Mouse (Mus musculus) limb, embryonic 14.5 days (tissue): ENCODE data around the gene Sema4c. TPM values are rescaled to one million over a fixed set of nuclear protein-coding genes. Genes with fewer than 3 reads are reported as not detected.

Source experiments
- ATAC-seq: fragments of 200-750 bp; cut with Nextera tagmentation; 2 replicates; pipeline ENCODE4 v1.8.0; 2017; ENCODE audit warnings: low read depth, moderate number of reproducible peaks, moderate TSS enrichment; ENCODE audit not compliant: low FRiP score
- DNase-seq: peaks from one replicate; pipeline ENCODE4 v3.0.0-alpha.2; 2015; ENCODE audit warnings: low spot score
- H3K27ac ChIP-seq: fragments of 300-500 bp; sonication (generic); replicated peaks from 2 replicates; pipeline ENCODE4 v1.5.1; 2014; ENCODE audit warnings: low read depth, mild to moderate bottlenecking, low read length, moderate library complexity, mixed read lengths
- H3K27me3 ChIP-seq: fragments of 300-500 bp; sonication (generic); 2 replicates; pipeline ENCODE4 v1.6.1; 2014; ENCODE audit warnings: low read length, mixed read lengths; ENCODE audit not compliant: control insufficient read depth, insufficient read depth
- H3K36me3 ChIP-seq: fragments of 300-500 bp; sonication (generic); 2 replicates; pipeline ENCODE4 v1.6.1; 2014; ENCODE audit warnings: mild to moderate bottlenecking, low read length, moderate library complexity, mixed read lengths; ENCODE audit not compliant: control insufficient read depth, insufficient read depth
- H3K4me1 ChIP-seq: fragments of 300-500 bp; sonication (generic); 2 replicates; pipeline ENCODE4 v1.6.1; 2014; ENCODE audit warnings: antibody characterized with exemption, low read length, mixed read lengths; ENCODE audit not compliant: control insufficient read depth, insufficient read depth
- H3K4me2 ChIP-seq: fragments of 300-500 bp; sonication (generic); replicated peaks from 2 replicates; pipeline ENCODE4 v1.6.1; 2014; ENCODE audit warnings: low read depth, mild to moderate bottlenecking, low read length, moderate library complexity; ENCODE audit not compliant: severe bottlenecking
- H3K4me3 ChIP-seq: fragments of 300-500 bp; sonication (generic); replicated peaks from 2 replicates; pipeline ENCODE4 v1.5.1; 2014; ENCODE audit warnings: low read length
- H3K9ac ChIP-seq: fragments of 300-500 bp; sonication (generic); 2 replicates; pipeline ENCODE4 v1.6.1; 2014; ENCODE audit warnings: mild to moderate bottlenecking, low read depth, low read length, moderate library complexity; ENCODE audit not compliant: severe bottlenecking
- H3K9me3 ChIP-seq: fragments of 300-500 bp; sonication (generic); 2 replicates; pipeline ENCODE4 v1.6.1; 2016; ENCODE audit warnings: low read length; ENCODE audit not compliant: control insufficient read depth
- POLR2A ChIP-seq: fragments of 200-500 bp; IDR thresholded peaks from 2 replicates; pipeline ENCODE4 v1.8.0; 2012; ENCODE audit warnings: inconsistent platforms, mild to moderate bottlenecking, moderate library complexity, borderline replicate concordance; ENCODE audit not compliant: insufficient read depth, insufficient read length; ENCODE audit errors: extremely low read depth
- WGBS: fragments of 180-500 bp; shearing (Covaris S2); extraction: QIAGEN DNeasy Blood & Tissue Kit; methylation state at CpG from one replicate; pipeline ENCODE4 v1.1.7; 2014; 5-methylcytosine and 5-hydroxymethylcytosine counted together
- polyA plus RNA-seq, 2 experiments: library from polyadenylated mRNA; depleted of rRNA in 1 of 2; stranded (reverse) in 1 of 2; unstranded in 1 of 2; fragments of >200 nt; fragmentation: Nextera tagmentation in 1 of 2; extraction: Ambion mirVana in 1 of 2; gene quantifications; 2 replicates each; pipeline versions ENCODE4 v1.2.1 to v1.2.3; 2012 to 2014

The Sema4c gene
- polyA plus RNA-seq, 2 experiments: 2.0 to 45.9 TPM

DNA sequence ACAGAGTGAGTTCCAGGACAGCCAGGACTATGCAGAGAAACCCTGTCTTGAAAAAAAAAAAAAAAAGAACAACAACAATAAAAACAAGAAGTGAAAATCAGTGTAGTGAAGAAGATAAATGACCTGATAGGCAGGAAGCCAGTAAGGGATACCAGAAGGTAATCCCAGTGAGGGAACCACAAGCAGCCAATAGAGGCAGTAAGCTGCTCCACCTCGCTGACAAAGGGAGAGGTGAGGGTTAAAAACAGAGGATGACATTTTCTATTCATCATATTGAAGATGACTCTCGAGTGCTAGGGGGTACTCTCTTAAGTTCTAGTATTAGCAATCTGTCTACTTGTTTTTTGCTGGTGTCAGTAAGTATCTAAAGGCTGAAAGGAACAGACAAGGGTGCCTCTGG is 40.3 kb upstream of the Sema4c start:
- ATAC-seq (no peak), DNase-seq (no peak)
- no peak overlapping the region for H3K9ac ChIP-seq
- H3K27me3 ChIP-seq: no peaks in the 10 kb centered on the region
- WGBS: 80% methylated on average over 2 of the region's 2 CpGs
- peaks cover 8% of the 10 kb centered on the region; the same call in 1 of the 2 replicates for H3K4me1 ChIP-seq
- no peaks in the 10 kb centered on the region for H3K36me3 ChIP-seq
- TF ChIP-seq POLR2A: no peak
- H3K4me3 ChIP-seq: no peak overlapping the region
- H3K27ac ChIP-seq: no peak overlapping the region
- H3K4me2 ChIP-seq: no peak overlapping the region
- H3K9me3 ChIP-seq: no peaks in the 10 kb centered on the region

DNA sequence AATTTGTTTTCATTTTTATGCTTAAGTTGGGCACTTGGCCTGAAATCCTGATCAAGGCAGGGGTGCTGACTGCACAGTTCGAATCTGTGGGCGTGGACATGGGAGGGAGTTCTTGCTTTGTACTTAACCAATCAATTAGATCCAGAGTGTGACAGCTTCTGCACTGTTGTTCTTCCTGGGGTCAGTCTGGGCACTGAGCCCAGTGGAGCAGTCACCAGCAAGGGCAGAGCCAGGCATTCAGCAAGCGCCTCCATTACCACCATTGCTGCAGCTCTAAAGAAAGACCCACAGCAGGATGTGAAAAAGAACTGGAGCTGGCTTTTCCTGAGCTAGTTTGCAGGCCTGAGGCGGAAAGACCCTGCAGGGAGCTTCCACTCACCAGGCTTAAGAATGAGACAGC is 38.0 kb upstream of the Sema4c start:
- DNase-seq: no peak
- 46% methylated on average over 4 of the region's 4 CpGs for WGBS
- H3K4me3 ChIP-seq: no peak overlapping the region
- H3K4me1 ChIP-seq: peaks cover 8% of the 10 kb centered on the region; the same call in 1 of the 2 replicates
- no peak overlapping the region for H3K27ac ChIP-seq
- H3K27me3 ChIP-seq: no peaks in the 10 kb centered on the region
- no peak for TF ChIP-seq POLR2A
- H3K9me3 ChIP-seq: no peaks in the 10 kb centered on the region
- H3K4me2 ChIP-seq: no peak overlapping the region
- H3K36me3 ChIP-seq: no peaks in the 10 kb centered on the region
- ATAC-seq: peak; percentile 57
- no peak overlapping the region for H3K9ac ChIP-seq

DNA sequence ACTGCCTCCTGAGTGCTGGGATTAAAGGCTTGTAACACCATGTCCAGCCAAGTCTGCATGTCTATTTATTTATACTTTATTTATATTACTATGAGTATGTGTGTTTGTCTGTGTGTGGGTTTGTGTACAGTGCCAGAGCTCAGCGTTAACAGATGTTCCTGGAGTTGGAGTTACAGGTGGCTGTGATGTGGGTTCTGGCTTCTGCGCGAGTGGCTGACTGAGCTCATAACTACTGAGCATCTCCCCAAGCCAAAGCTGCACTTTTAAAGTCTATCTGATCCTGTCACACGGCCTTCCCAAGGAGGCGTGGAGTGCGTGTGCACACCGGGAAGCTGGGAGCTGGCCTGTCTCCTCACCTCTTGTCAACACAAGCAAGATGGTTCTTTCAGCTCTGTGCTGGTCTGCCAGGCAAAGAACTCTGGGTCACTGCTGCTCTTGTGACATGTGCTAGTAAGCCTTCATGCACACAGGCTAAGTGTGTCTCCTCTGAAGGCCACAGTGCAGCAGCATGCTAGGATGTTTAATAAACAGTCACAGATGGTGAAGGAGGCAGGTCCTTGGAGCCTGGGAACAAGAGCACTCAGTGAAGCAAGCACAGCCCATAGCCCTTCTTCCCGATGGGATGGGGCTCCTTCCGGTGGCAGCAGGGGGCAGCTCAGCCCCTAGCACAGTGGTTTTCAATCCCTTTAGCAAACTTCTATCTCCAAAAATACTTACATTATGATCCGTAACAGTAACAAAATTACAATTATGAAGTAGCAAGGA is 37.2 kb upstream of the Sema4c start:
- H3K27ac ChIP-seq: no peak overlapping the region
- TF ChIP-seq POLR2A: no peak
- H3K4me1 ChIP-seq: peaks cover 10% of the 10 kb centered on the region; the same call in 1 of the 2 replicates
- H3K9me3 ChIP-seq: no peaks in the 10 kb centered on the region
- no peaks in the 10 kb centered on the region for H3K27me3 ChIP-seq
- H3K4me3 ChIP-seq: no peak overlapping the region
- no peak overlapping the region for H3K4me2 ChIP-seq
- no peak overlapping the region for H3K9ac ChIP-seq
- DNase-seq (no peak), ATAC-seq (no peak)
- WGBS: 48% methylated on average over 10 of the region's 10 CpGs
- H3K36me3 ChIP-seq: no peaks in the 10 kb centered on the region

DNA sequence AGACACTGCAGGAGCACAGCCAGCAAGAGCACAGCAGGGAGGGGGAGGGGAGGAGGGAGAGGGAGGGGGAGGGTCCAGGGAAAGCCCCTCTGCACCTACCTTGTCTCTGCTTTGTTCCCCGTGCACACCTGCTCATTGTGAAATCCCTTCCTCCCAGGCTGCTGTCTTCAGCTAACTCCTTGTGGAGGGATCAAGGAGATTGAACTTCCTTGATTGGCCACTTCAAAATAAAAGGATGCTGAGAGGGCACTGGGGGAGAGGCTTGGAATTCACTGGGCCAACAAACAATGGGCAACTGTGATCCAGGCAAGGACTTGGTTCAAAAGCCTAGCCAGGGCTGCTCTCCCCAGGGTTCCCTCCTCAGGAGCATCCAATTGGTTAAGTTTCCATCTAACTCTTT is 35.0 kb upstream of the Sema4c start:
- Histone ChIP-seq H3K4me3 (no peak overlapping the region), H3K4me1 (peaks cover 33% of the 10 kb centered on the region), H3K4me2 (no peak overlapping the region), H3K27ac (no peak overlapping the region), H3K36me3 (no peaks in the 10 kb centered on the region), H3K9me3 (no peaks in the 10 kb centered on the region), H3K9ac (no peak overlapping the region), H3K27me3 (no peaks in the 10 kb centered on the region)
- ATAC-seq: no peak
- TF ChIP-seq POLR2A: no peak
- 15% methylated on average over 1 of the region's 1 CpGs for WGBS
- no peak for DNase-seq

DNA sequence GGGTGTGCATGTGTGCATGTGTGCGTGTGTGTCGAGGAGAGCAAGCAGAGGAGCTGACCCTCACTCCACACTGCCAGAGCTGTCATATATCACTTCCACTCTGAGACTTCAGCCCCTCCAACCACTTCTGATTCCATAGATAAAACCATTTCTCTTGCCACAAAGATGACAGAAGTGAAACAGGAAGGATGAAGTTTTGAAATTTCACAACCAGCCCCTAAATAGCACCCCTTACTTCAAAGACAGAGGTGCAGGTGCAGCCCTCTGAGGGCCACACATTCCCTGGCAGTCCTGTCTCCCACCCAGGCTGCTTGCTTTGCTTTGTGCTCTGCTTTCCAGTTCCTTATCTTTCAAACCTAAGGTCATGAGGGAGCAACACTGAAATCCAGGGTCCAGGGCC is 33.3 kb upstream of the Sema4c start:
- ATAC-seq (no peak), DNase-seq (no peak)
- Histone ChIP-seq H3K27ac (no peak overlapping the region), H3K4me3 (no peak overlapping the region), H3K36me3 (no peaks in the 10 kb centered on the region), H3K27me3 (no peaks in the 10 kb centered on the region), H3K9me3 (no peaks in the 10 kb centered on the region), H3K4me1 (peaks cover 42% of the 10 kb centered on the region), H3K4me2 (no peak overlapping the region), H3K9ac (no peak overlapping the region)
- 63% methylated on average over 2 of the region's 2 CpGs for WGBS
- no peak for TF ChIP-seq POLR2A
